Mouse (Mus musculus) liver, adult 10 weeks (tissue): ENCODE measurements around the gene Gm21820. TPM values are rescaled to one million over a fixed set of nuclear protein-coding genes. Genes with fewer than 3 reads are reported as not detected.

Experiments
- polyA plus RNA-seq: library from polyadenylated mRNA; stranded (reverse); fragments of 350-450 nt; fragmentation: Illumina TruSeq; extraction: RNeasy Lipid Tissue Mini Kit (QIAGEN cat#74804); gene quantifications from one replicate; pipeline ENCODE4 v1.2.3, GENCODE M21; 2014; ENCODE audit warnings: low read depth, low replicate concordance

The Gm21820 gene
- polyA plus RNA-seq = not detected

DNA sequence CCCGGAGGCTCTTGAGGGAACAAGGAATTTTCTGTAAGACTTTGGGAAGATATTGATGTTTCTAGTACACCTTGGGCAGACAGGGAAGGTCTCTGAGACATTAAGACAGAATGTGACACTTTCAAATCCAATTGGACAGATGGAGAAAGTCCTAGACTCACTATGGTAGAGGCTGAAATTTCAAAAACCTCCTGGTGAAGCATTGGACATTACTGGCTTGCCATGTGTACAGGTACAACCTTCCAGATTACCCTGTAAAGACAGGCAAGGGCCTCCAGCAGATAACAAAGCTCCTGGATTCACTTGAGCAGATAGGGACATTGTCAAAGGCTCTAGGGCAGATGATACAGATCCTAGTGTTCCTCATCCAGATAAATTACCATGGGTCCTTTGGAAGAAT is at the start of gene Gm21820:
Gm21820 (minus strand) TSS at position 101 of the 400 bp plus-strand sequence.

Other genes starting within 250 kb of the Gm21820 start
- not detected for gene Gm20918, start 205.5 kb downstream of the Gm21820 start, polyA plus RNA-seq